Mouse (Mus musculus) cerebellum, adult 2 months (tissue): ENCODE data around the gene Bahcc1.

Experiments
- CTCF ChIP-seq: fragments of 200-500 bp; IDR thresholded peaks from 2 replicates; pipeline ENCODE4 v1.5.1; 2011; ENCODE audit warnings: low read depth, mild to moderate bottlenecking, control low read depth, low read length, moderate library complexity, borderline replicate concordance; ENCODE audit not compliant: insufficient read depth
- POLR2A ChIP-seq: fragments of 200-500 bp; IDR thresholded peaks from 2 replicates; pipeline ENCODE4 v1.6.1; 2011; ENCODE audit warnings: low read length, control low read depth, borderline replicate concordance; ENCODE audit not compliant: insufficient read depth

DNA sequence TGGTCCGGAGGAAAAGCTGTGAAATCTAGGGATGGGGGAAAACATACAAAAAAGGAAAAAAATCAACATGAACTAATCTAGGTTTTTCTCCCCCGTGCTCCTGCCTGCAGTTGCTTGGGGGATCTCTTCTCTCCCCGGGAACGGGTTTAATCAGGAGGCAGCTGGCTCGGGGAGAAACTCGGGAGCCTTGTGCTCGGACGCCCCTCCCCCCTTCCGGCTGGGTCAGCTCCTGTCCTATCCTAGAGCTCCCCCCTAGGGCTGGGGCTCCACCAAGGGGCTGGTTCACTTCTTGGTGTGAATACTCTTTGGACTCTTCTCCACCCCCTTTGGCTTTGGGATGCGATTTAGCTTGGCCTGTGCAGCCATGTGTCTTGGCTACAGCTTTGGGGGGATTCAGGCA lies 7.5 kb downstream of the Bahcc1 start:
- no peak for TF ChIP-seq CTCF
- TF ChIP-seq POLR2A: no peak
